Mouse (Mus musculus) cortical plate, adult 2 months (tissue): ENCODE data around the gene Ndufaf5.

Experiments
- CTCF ChIP-seq: fragments of 200-500 bp; IDR thresholded peaks from 2 replicates; pipeline ENCODE4 v1.5.1; 2011; ENCODE audit warnings: mild to moderate bottlenecking, control low read depth, low read length; ENCODE audit not compliant: insufficient read depth; ENCODE audit errors: extremely low read depth
- POLR2A ChIP-seq: fragments of 200-500 bp; IDR thresholded peaks from 2 replicates; pipeline ENCODE4 v1.6.1; 2011; ENCODE audit warnings: mild to moderate bottlenecking, low read length, control low read depth; ENCODE audit not compliant: insufficient read depth; ENCODE audit errors: extremely low read depth

DNA sequence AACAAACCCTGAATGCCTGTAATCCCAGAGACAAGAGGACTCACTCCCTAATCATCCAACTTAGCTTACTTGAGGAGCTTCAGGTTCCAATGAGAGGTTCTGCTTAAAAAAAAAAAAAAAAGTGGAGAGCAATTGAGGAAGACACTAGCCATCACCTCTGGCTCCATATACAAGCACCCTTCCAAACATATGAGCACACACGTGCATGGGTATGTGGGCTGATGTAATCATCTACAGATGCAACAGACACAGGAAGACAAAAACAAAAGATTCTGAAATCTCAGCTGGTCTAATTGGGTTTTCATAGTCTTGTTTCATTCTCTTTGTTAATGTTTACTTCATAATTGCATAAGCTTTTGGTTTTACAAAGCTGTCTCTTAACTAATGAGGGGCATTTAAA, 1.4 kb upstream of the Ndufaf5 start:
- TF ChIP-seq POLR2A (no peak), CTCF (no peak)
